Mouse (Mus musculus) CH12F3 (cell line): Measurements from ENCODE around the gene Amigo1.
"Not testable (repeated sequence)": the region's sequence is repeated elsewhere in the genome, so short reads cannot be mapped to it uniquely, and the experiment has no call there.

Experiments
- in situ Hi-C: fragments of 300-500 bp; cut with MboI; formaldehyde crosslinking; loops from 2 replicates; pipeline ENCODE4 v1.14.3; 2020; ENCODE audit warnings: low sequenced_read_pairs

The Amigo1 gene

DNA sequence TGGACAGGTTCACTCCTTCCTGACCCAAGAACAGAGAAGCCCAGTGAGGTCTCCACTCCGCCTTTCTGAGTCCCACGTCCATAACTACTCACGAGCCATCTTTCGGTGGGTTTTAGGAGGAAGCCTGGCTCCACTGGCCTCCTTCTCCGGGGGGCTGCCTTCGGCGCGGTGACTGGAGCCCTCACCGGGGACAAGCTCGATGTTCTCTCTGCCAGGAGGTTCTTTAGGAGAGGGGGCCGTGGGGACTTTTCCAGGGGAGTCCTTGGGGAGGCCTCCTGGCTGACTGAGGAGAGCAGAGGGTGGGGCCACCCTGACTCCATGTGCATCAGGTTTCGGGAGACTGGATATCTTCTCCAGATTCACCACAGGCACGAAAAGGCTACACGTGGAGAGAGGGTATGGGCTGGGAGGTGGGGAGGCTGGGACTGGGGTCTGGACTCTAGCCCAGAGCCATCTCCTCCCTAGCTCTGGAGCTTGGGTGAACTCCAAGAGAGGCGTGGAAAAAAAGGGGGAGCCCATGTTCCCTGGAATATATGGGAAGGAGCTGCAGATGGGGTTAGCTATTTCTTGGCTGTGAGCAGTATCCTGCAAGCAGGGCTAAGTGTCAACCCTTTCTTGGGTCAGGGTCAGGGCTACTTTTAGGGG is 20.7 kb downstream of the Amigo1 start:
- in situ Hi-C loops, result no loop called here

DNA sequence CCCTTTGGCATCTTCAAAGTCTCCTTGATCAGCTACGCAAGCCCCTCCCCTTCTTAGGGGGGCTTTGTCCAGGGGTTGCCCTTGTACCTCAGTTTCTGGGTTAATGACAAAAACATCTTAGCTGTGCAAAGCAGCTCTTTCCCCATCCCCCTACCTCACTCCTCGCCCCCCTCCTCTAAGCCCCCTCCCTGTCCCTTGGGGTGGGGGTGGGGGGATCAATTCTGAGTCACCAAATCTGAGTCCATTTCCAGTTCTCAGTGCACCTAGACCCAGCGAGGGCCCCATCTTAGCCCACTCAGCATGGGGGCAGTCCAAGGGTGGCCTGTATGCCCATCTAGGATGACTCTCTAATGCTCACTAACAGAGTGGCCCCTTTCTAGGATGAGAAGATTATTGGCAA is 22.9 kb downstream of the Amigo1 start:
- in situ Hi-C loops, result no loop called here

DNA sequence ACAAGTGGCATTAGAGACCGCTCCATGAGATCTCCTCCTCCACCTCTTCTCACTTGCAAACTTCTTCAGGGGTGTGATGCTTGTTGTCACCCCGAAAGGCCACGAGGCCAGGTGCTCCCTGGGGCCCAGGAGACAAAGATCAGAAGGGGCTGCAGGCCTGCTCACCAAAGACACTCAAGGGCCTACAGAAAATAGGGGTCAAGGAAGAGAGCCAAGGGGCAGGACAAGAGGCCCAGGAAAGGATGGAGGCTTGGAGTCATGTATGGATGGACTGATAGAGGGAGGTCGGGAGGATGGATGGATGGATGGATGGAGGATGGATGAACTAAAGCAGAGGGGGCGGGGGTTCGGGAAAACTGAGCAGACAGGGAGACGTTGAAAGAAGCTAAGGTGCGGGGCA is 23.4 kb downstream of the Amigo1 start:
- in situ Hi-C loops, result no loop called here

DNA sequence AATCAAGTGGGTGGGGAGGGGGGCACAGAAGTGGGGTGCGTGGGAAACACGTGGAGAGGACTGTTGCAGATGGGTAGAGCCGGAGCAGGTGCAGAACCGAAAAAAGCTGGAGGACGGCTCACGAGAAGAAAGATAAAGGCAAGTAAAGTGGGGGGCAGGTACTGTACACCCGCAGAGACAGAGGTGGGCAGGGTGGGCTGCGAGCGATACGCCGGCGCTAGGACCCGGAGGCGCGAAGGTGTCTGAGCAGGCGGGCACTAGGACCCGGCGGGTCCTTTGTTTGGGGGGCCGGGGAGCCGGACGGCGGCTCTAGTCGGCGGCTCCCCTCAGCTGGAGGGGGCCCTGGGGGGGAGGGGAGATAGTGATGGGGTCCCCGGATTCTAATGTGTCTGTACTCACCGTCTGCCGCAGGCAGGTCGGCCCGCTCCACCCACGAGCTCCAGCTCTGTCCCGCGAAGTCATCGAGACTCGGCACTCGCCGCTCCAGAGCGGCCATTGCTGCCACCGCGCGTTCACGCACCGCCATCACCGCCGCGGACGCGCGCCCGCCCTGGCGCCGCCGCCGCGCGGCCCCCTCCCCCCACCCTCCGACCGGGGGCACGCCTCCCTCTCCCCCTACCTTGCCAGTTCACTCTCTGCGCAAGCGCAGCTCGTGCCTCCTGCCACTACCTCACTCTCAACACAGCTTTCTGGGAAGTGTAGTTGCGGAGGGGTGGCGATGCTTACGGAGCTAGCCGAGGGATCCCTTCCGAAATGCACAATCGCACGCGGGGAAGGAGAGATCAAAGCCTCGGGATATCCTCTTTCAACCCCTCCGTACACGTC is 24.0 kb downstream of the Amigo1 start:
- in situ Hi-C loops, result no loop called here

DNA sequence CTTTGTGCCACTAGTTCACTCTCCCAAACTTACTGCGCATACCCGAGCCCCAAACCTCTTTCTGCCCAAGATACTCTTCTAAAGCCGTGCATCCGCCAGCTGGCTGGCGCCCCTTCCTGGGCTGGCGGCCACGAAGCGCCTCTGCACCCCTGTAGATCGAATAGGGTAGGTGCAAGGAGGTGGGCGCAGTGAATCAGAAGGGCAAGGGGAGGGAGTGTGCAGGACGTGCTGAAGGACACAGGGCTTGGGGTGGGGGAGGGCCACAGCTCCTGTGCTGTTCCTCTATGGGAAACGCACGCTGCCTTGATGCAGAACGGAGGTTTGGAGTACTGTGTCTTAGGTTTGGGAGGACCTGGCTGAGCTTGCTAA is 24.6 kb downstream of the Amigo1 start, which contains the start of gene Atxn7l2:
TSS of gene Atxn7l2 (minus strand) at position 164 of the 369 bp plus-strand sequence.
- in situ Hi-C loops, result no loop called here

DNA sequence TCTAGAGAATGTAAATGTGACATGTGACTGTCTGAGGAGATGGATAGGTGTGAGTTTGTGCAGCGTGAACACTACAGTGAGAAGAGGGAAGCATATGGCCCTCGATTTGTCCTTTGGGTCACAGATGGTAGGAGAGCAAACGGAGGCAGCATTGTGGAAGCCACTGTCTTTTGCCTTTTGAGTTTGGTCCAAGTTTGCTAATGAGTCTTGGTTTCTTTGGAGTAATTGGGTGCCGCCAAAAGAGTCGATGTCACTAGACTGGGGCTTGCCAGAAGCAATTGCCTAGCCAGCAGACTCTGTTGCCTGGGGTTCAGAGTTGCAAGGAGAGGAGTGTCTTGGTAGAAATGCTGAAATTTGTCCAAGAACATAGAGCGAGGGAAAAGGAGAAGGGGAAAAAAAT is 25.7 kb downstream of the Amigo1 start:
- in situ Hi-C loops, result no loop called here

DNA sequence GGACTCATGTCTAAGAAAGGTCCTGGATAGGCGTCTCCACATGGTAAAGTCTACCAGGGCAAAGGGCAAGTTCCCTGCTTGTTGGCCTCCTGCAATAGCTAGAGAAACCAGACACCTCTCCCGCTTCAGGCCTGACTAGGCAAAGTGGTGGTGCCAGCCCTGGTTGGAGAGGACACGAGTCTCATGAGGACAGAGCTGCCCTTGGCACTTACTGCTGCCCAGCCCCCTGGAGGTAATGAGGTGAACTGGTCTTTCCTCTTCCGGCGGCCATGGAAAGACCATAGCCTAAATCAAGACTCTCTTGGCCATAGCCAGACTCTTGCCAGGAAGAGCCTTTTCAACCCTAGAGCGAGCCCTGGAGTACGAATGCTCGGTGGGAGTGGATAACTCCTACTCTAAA is 26.3 kb downstream of the Amigo1 start:
- in situ Hi-C loops, result no loop called here

DNA sequence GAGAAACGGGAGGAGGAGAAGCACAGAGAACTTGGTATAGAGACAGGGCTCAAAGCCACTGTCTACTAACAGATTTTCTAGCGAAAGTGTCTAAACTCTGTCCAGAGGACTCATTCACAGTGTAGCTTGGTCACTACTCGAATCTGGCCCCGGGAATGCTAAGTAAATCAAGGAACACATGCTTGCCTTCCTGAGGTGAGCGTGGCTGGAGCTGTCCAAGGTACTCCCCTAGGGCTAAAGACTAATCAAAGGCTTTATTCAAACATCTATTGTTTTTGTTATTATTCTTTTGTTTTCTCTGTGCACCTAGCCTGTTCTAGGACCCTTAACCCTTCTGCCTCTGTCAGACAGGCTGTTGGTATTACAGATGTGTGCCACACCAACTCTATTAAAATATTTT is 28.6 kb downstream of the Amigo1 start:
- in situ Hi-C loops, result no loop called here

DNA sequence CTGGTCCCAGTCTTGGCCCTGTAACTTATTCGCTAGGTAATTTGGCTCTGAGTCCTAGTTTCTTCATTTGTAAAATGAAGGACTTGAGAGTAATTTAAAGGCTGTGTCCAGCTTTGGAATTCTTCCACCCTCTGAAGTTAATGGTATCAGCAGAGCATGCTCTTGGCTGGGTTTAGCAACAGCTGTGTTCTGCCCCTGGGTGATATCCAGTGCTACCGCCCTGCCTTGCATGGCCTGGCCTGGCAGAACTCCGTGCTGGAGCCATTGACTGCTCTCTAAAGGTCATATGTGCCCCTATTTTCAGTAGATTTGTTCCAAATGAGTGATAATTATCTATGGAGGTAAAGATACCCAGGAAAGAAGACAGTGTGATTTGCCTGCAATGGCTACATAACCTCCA is 34.5 kb downstream of the Amigo1 start:
- in situ Hi-C loops, result no loop called here

DNA sequence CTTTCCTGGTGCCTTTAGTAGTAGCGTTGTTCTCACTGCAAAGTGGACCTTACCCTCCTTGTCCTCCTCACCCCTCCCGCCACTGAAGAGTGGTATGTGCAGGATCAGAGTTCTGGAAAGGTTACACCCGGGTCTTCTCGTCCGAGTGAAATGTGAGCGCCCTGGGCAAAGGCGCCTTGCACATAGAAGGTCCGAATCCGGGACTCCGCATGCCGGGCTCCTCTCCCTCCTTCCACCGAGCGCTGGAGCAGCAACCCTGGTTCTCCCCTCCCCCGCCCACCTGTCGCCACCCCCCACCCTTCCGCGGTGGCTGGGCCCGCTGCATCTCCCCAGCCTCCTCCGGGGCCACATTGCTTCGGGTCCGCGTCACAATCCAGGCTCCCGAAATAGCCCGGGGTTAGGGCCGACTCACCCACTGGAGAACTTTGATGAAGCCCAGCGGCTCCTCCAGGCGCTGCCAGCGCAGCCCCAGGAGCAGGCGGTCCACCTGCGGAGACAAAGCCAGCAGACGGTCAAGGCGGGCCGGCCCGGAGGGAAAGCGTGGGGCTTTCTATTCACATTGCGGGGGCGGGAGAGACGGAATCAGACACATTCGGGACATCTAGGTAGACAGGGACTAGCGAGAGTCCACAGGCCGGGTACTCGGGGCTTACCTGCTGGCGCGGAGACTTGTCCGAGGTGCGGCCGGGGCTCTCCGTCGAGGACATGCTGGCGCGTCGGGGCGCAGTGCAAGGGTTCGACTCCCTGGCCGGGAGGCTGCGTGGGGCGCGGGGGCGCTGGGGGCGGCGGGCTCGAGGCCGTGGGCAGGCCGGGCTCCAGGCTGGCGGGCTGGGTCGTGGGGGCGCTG is 39.8 kb downstream of the Amigo1 start:
- in situ Hi-C loops, result no loop called here

DNA sequence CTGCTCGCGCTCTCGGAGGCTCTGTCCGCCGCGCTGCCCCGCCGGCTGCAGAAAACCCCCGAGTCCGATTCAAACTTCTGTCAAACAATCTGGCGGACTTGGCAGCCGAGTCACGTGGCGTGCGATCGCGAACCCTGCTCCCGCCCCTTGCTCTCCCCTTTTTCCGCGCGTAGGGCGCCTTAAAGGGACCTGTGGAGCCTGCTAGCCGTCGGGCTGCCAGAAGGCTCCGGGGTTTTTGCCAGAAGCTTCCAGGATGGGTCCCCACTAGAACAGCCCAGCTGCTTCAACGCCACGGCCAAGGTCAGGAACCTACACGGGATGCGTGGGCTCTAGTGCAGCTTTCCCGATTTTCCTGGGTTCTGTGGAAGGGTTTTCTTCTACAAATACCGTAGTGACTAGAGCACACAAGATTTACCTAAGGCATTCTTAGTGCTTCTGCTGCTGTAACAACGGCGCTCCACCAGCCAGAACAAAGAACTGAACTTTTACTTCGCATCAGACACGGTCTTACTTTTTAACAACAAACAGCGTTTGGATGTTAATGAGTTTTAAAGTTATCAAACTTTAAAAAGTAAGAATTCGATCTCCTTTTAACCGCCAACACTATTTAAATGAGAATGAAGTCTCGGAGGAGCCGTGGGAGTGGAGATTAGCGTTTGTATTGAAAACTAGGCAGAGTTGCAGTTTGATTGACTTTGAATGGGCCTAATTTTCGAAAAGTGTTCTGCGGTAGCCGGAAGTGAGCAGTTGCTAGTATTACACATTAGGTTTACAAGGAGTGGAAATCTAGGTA is 40.6 kb downstream of the Amigo1 start, which contains the start of gene Sypl2:
TSS of gene Sypl2 (minus strand) at position 91 of the 793 bp plus-strand sequence.
- in situ Hi-C loops, result no loop called here

DNA sequence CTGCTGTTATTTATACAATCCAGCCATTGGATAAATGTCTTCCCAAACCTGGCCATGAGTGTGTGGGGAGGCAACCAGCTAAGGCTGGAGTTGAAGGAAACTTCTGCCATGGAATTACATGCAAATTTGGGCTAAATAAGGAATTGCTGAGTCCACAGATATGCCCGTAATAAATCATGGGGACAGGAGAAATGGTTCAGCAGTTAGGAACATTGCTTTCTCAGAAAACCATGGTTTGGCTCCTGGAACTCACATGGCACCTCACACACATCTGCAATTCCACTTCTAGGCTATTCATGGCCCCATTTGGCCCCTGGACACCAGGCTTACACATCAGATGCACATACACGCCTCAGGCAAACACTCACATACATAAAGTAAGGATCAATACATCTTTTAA is 41.4 kb downstream of the Amigo1 start:
- in situ Hi-C loops, result no loop called here

DNA sequence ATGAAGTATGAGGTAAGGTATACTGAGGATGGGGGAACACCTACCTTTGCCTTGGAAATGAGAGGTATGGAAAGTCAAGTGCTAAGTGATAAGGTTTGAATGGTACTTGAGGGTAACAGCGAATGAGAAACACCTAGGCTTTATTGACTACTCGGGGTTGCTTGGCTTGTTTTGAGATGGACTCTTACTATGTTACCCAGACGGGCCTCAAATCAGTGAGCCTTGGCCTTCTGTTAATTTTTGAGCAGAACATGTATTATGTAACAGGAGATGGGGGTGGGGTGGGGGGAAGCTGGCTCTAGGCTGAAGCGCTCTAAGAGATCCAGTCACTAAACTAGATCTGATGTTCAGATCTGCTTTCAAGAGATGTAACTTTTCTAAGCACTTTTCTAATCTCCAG is 45.5 kb downstream of the Amigo1 start:
- in situ Hi-C loops, result no loop called here

DNA sequence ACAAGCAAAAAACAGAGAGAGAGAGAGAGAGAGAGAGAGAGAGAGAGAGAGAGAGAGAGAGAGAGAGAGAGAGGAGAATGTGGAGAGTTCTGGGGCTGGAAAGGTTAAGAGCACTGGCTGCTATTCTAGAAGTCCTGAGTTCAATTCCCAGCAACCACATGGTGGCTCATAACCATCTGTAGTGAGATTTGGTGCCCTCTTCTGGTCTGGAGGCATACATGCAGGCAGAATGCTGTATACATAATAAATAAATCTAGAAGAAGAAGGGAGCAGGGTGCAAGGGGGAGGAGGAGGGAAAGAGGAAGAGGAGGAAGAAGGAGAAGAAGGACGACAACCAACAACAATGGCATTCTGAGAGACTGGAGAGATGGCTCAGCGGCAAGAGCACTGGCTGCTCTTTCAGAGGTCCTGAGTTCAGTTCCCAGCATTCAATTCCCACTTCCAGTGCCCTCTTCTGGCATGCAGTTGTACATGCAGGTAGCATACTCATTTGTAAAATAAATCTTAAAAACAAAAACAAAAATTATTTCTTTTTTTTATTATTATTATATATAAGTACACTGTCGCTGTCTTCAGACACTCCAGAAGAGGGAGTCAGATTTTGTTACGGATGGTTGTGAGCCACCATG is 51.5 kb downstream of the Amigo1 start:
- in situ Hi-C loops, result not testable (repeated sequence)

DNA sequence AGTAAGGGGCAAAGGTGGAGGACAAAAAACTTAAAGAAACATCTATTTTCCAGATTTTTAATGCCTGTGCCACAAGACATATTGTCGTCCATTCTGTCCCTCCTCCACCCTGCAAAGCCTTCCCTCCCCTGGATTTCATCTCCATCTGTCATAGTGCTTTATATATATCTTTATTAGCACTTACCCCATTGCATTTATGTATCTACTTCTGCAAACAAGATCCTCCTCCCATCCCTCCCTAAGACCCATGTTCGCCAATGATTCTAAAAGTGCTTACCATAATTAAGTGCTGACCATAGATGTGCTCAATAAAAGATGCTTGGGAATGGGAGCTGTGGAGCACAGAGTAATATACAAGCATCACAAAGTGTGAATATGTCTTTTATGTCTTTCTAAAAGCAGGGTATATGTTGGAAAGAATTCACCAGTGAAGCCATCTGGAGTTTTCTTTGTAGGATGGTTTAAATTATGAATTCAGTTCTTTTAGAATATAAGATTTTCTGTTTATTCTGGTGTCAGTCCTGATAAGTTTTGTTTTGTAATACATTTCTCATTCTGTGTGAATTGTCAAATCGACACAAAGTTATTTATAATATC is 55.2 kb downstream of the Amigo1 start:
- in situ Hi-C loops, result no loop called here
